Mouse (Mus musculus) brain, embryonic 14.5 days (tissue): ENCODE data around the gene Dad1.

ENCODE experiments used
- CTCF ChIP-seq: fragments of 200-500 bp; IDR thresholded peaks from 2 replicates; pipeline ENCODE4 v1.5.1; 2012; ENCODE audit warnings: inconsistent platforms, mild to moderate bottlenecking, moderate library complexity, borderline replicate concordance; ENCODE audit not compliant: insufficient read depth, insufficient read length; ENCODE audit errors: extremely low read depth
- POLR2A ChIP-seq: fragments of 200-500 bp; IDR thresholded peaks from 2 replicates; pipeline ENCODE4 v1.6.1; 2012; ENCODE audit warnings: mild to moderate bottlenecking, inconsistent platforms, borderline replicate concordance; ENCODE audit not compliant: poor library complexity, insufficient read depth, insufficient read length, severe bottlenecking; ENCODE audit errors: extremely low read depth

GRCm38 (mm10) chr14:54246232-54246631 lies 7.7 kb downstream of the Dad1 start:
- TF ChIP-seq POLR2A (no peak), CTCF (no peak)
